Mouse (Mus musculus) left cerebral cortex, adult 18-20 months (tissue): ENCODE measurements at regions not wholly inside any gene's neighbourhood (a gene's known extent, or its start where the extent isn't known, plus 50 kb on each side); places are given as distances from the start of the nearest gene placed in this dataset.
"Not testable (repeated sequence)": the region's sequence is repeated elsewhere in the genome, so short reads cannot be mapped to it uniquely, and the experiment has no call there.

Source experiments
- DNase-seq, 2 experiments: peaks; one replicate each; pipeline ENCODE4 v3.0.0; 2021 to 2022; ENCODE audit warnings: low spot score in 2 of 2, mixed read lengths in 1 of 2

DNA sequence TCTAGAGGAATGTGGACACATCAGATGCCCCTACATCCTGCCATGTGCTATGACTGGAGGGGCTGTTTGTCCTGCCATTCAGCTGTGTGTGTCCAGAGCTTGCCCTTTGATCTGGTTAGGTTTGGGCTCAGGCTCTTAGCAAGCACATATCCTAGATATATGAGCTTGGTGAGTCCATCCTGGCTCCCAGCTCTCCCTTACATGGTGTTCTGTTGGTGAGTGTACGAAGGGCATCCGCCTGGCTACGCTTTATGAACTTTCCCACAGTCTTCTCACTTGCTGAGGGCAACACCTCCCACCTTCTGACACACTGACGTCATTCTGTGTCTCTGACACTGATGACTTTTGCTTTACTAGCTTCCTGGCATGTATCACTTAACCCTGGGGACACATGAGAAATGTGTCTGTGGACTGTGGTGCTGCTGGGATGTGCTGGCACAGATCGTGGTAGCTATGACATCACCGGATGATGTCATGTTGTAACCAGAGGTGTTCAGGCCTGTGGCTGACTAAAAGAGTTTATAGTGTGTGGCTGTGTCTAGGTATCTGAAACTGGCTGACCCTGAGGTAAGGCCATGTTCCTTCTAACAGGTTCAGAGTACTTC lies 149.4 kb downstream of the Kif26a start:
- no peak for DNase-seq

DNA sequence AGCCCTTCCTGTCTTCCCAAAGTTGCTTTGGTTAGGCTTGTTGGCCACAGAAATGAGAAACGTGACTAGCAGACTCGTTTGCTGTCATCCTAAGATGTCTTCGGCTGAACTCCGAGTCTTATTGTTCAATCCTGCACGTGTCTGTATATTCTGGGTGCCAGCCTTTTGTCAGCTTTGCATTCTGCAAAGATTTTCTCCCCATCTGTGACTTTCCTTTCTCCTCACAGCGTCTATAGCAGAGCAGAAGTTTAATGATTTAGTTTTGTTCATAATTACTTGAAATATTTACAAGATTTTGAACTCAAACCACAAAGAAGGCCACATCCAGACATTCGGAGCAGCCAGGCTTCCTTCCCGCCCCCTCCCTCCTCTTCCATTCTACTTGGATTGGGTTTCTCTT lies 152.5 kb downstream of the Kif26a start:
- DNase-seq, result no peak

DNA sequence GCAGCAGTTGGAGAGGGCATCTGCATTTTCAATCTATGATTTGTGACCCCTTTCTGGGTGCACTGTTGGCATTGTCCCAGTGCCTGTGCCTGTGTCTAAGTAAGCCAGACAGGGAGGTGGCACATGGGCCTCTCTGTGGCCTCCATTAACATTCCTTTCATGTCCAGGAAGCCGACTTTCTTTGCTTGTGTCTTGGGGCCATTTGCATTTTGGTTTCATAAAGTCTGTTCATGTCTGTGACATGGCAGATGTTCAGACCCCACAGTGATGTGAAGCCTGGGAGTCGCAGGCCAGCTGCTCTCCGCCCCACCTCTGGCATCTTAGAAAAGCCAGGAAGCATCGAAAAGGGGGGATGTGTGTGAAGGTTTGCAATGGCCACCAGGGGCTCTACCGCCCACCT lies 153.1 kb downstream of the Kif26a start:
- DNase-seq, result no peak

DNA sequence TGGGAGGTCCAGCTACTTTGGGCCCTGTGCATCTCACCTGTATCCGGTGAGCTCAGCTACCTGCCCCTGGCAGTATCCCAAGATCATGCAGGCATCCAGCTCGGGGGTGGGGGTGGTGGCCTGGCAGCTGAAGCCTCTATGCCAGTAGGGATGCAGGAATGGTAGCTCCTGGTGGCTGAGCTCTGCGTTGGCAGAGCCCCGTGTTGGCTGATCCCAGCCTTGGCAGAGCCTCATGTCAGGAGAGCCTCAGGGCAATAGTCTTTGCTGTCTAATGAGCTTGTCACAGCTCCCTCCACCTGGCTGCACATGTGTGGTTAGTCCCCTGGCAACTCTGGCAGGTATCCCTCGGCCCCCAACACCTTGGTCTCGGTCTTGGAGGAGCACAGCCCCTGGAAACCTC lies 153.6 kb downstream of the Kif26a start:
- DNase-seq, result no peak

DNA sequence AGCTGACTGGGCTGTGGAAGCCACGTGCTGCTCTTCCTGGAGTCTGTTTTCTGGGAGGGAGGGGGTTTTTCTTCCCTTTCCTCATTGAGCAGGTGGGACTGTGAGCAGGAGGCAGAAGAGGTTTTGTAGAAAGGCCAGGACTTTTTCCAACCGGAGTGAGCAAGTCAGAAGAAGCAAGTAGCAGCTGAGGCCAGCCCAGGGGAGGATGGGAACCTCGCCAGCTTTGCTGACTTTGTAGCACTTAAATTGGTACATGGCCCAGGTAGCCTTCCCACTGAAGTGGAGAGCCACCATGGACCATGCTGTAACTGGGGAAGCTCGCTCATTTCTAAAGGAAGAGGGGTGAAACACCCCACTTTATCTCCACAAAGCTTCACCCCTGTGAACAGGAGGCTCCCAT lies 154.1 kb downstream of the Kif26a start:
- no peak for DNase-seq

DNA sequence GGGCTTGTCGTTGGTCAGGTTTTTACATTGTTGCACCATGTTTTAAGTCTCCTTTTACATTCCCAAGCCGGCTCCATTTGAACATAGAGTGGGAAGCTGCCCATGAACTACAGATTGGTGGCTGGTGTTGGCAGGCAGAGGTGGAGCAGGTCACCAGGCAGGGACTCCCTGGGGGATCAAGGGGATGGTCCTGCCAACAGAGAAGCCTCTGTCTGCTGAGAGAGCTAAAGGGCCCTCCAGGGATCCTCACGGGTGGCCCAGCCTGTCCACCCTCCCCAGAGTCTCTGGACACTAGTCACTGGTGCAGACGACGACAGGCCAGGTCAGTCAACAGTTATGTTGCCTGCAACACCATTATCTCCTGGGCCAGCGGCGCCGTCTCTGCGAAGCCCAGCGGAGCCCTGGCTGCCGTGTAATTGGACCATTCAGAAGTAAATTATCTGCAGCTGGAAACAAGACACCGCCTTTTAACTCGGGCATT lies 155.4 kb downstream of the Kif26a start:
- DNase-seq, result no peak

DNA sequence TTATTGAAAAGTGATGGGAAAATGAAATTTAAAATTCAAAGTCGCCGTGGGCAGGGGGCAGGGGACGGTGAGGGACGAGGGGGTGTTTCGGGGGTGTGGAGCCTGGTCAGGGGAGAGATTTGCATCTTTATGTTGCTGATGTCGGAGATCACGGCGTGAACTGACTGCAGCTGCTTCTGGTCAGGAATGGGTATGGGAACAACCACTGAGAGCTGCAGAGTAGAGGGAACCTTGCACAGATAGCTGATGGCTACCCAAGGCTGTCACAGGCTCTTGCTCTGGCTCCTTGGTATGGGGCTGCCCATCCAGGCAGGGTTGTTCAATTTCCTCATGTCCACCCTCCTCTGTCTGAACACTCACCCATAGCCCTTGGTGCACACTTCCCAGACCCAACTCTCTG lies 155.9 kb downstream of the Kif26a start:
- DNase-seq, result no peak

DNA sequence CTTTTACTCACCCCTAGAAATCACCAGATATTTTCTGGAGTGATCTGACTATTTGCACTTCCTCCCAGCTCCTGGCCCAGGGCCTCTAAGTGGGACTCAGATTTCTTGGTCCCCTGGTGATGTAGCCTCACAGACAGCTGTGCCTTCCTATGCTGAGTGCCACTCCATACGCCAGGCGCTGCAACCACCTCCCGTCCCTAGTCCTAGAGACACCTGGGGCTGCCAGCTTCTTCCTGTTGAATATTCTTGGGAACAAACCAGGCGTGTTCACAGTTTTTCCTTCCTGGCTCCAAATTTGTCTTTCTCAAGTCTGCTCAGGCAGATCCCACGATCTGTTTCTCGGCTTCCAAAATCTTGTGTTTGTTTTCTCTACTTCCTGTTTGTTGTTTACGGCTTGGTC lies 160.2 kb downstream of the Kif26a start:
- DNase-seq, result no peak

DNA sequence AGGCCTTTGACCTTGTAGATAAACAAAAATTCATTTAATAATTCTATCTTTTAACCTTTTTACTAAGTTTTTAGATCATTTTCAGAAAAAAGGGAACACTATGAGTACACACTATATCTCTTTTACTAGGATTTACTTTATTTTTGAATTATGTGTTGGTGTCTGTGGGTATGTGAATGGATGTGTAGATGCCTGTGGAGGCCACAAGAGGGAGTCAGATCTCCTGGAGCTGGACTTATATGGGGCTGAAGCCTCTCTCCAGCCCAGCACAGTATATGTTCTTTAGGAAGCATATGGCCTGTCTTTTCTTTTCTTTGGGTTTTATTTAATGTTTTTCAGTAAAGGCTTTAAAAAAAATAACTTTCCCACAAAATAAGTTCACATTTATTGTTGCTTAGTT lies 162.0 kb downstream of the Kif26a start:
- DNase-seq, result no peak

DNA sequence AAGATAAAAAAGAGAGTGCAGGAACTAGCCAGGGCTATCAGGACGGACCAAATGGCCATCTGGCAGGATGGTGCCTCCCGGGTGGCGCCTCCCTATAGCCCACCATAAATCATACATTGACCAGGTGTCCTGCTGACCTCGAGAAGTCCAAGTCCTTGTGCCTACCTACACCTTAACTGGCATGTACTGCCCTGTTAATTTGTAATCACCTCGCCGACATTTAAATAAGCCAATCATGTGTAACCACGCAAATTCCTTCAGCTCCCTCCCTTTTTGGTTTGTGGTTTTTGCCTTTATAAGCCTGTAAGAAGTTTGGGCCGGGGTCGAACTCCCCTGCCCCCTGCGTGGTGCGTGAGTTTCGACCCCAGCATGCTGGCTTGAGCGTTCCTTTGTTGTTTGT lies 163.1 kb downstream of the Kif26a start:
- not testable (repeated sequence) for DNase-seq

DNA sequence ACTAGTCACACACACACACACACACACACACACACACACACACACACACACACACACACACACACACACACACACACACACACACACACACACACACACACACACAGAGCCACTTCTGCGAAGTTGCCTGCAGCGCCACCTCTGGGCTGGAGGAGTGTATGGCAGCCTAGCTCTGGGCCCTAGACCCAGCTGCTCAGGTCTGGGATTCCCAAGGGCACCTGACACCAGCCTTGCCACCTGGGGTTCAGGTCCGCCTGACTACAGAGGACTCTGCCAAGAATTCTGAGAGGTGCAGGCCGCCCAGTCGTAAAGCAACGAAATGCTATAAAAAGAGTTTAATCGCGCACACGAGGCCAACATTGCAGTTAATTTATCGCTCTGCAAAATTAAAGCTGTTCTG lies 163.8 kb downstream of the Kif26a start:
- DNase-seq, result no peak

DNA sequence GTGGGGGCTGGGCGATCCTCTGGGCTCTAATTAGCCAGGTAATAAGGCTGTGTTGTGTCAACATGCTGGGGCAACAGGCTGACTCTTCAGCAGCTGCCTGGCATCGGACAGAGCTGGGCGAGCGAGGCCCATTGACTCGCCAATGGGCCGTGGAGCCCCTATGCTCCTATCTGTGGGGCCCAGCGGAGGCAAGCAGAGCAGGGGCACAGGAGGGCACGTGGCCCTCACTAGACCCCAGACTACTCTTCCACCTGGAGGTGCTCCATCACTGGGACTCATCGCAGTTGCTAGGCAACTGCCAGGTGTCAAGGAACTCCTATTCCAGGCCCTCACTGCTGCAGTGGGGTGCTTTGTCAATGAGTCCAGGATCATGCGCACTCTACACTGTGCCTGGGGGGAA lies 164.7 kb downstream of the Kif26a start:
- DNase-seq, result no peak

DNA sequence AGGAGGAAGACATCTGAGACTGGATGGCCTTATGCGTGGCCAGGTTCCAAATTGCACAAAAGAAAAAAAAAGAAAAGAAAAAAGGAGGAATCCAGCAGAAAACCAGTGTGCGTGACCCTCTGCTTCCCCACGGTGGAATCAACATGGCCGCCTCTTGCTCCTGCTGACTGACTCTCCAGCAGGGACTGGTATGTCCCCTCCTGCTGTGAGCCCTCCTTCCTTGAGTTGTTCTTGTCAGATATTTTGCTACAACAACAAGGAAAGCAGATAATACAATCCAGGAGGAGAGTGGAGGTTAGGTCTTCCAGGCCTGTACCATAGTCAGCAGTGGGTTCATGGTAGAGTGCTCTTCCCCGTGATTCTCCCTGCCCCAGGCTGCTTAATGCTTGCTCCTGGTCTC lies 168.8 kb downstream of the Kif26a start:
- DNase-seq, result no peak

DNA sequence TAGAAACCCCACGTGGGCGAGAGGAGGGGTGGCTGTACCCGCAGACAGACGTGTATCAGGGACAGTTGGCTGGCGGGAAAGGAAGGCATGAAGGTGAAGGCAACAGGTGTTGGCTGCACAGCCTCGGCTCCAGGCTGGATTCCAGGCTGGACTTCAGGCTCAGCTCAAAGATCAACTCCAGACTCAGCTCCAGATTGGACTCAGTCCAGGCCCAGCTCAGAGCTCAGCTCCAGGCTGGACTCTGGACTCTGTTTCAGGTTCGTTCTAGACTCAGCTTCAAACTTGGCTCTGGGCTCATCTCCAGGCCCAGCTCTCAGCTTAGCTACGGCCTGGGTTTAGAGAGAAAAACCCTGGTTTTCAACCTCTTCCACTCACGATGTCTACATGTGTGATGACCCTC lies 171.2 kb downstream of the Kif26a start:
- no peak for DNase-seq

DNA sequence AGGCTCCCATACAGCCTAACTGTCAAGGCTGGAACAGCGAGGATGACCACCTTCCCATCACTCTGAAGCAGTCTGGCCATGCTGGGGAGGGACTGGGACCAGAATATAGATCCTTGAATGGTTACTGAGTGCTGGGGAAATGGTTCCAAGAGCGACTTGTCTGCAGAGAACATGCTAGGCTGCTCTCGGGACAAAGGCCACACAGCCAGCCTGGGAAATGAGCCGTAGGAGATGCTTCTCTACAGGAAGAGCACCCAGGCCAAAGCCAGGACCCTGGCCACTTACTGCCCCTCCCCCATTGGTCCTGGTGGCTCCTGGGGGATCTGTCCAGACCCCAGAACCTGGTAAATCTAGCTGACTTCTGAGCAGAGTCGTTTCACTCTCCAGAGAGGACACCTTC lies 170.8 kb upstream of the A530016L24Rik start:
- DNase-seq, result no peak

DNA sequence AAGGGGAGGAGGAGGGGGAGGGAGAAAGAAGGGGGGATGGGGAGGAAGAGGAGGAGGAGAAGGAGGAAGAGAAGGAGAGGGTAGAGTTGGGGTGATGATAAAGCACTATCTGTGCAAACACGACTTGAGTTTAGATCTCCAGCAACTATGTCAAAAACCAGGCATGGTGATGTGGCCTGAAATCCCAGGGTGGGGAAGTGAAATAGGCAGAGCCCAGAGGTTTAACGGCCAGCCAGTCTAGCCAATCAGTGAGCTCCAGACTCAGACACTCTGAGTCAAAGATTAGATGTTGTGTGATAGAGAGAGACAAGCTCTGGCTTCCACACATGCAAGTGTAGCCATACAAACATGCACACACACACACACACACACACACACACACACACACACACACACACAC lies 167.1 kb upstream of the A530016L24Rik start:
- DNase-seq, result no peak

DNA sequence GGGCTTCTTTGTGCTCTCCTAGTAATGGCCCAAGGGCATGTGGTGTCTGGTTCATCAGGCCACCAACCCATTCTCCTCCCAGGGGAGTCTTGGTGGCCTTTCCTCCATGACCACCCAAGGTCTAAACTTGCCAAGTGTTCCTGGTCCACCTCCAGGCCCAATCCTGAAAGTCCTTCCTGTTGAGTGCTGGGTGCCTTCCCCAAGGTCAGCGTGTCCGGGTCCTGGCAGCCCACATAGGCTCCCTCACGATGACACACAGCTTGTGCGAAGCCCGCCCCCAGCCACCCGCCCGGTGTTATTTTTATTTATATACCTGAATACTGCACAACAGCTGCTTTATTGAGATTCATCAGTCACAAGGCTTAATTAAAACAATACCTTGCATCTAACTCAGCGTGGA lies 161.8 kb upstream of the A530016L24Rik start:
- no peak for DNase-seq

DNA sequence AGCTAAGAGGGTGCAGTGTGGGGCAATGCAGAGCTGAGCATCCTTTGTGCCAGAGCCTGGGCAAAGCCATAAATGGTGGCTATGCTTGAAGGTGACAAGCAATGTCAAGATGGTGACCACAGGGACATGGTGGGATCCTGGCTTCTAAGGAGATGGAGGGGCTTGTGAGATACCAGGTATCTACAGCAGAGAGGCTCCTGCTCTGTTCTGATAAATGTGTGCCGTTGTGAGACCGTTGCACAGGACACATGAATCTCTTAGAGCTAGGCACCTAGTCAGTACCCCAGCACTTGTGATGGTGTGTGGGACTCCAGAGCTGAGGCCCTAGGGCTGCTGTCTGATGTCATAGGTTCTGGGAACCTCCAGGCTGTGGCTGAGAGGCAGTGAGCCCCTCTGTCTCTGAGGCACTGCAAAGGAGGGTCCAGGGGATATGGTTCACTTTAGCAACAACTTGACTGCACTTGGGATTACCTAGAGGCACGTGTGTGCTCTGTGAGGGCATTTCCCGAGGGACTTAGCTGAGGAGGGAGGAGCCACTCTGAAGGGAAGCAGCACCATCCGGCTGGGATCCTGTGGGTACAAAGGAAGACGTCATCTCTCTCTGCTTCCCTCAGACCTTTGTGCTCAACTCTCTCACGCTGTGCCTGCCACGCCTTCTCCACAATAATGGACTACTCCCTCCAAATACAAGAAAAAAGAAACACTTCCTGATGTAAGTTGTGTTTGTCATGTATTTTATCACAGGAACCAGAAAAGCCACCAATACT lies 160.3 kb upstream of the A530016L24Rik start:
- DNase-seq, result no peak

DNA sequence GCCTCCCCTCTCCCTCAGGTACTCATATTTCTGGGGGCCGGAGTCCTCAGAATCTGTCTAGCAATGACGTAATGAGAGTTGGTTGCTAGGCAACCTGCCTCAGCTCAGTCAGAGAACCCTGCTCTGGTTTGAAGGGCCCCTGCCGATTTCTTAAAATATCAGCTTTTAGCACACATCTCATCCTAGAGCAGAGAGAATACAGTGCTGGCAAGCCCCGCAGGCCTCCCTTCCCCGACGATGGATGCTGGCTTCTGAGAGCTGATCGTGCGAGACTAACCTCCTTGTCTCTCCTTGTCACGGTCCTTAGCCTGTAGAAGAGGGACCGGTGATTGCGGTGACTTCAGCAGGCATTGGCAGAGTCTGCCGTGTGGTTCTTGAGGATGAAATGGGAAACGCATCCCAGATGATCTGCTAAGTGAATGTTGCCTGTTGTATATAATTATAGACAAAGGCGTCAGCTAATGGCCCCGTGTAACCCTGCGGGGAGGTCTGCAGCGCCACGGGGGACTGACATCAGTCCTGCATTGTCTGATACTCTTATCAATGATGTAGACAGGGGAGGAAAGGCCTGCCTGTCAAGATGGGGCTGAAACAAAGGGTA lies 159.4 kb upstream of the A530016L24Rik start:
- peak; percentile 68 to 73 for DNase-seq

DNA sequence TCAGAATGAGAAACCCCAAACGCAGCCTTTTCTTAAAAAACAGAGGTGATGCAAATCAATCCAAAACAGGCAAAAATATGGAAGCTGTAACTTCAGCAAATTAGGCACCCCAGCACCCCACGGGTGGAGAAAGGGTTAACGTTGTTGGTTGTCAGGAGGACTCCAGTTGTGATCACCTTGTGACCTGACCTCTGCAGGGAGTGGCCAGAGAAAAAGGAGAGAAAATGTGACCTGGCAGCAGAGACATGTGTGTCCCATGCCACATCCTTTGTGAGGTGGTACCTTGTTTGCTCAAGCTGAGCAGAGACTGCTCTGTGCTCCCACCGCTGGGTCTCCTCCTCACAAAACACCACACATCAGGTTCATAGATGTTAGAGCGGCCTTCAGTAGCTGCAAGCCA lies 158.7 kb upstream of the A530016L24Rik start:
- DNase-seq, result no peak

DNA sequence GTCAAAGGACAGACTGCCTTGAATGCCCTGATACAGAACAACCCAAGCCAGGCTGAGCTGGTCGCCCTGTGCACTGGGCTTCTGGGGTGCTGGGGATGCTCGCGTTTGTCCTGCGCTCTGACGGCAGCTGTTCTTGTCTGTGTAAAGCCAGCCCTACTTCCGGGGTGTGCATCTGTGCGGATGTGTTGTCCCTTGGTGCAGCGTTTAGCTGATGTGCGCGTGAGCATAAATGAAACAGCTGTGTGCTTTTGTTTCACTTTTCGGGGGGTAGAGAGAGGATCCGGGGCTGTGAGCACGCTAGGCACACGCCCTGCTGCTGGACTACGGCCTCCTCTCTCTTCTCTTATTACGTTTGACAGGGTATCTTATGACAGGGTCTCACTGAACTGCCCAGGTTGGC lies 158.2 kb upstream of the A530016L24Rik start:
- no peak for DNase-seq
